9 mouse cellular contexts compared by ENCODE assay signal in genomic region chr12:88984375-88984774, GRCm38 (mm10).
DNase-seq lines count a peak whose midpoint lies in the region; ATAC-seq lines count a peak whose summit lies in the region.
"Had no signal": no experiment of that assay in that cellular context is flagged by ENCODE, and none has a peak within 500 bp of the region (broad histone marks: within the 10 kb centered on the region; RNA-seq: fewer than 3 reads in every experiment).

No protein-coding gene starts in this region.

- no peaks in the 10 kb centered on the region for H3K36me3 ChIP-seq in embryonic facial prominence, embryonic 12.5 days
- no peaks in the 10 kb centered on the region for H3K36me3 ChIP-seq in hindbrain, embryonic 16.5 days (ENCODE audit: control insufficient read depth, insufficient read depth, low read length)
- H3K36me3 ChIP-seq: limb, embryonic 15.5 days had no signal

- no peak overlapping the region for H3K9ac ChIP-seq in embryonic facial prominence, embryonic 12.5 days
- no peak overlapping the region; the same call in 1 of the 2 replicates for H3K9ac ChIP-seq in hindbrain, embryonic 16.5 days (ENCODE audit: low read depth, low read length)
- H3K9ac ChIP-seq: limb, embryonic 15.5 days had no signal

- no peak overlapping the region for H3K4me2 ChIP-seq in embryonic facial prominence, embryonic 12.5 days (replicated peaks)
- peak overlapping the region; percentile 24; the same call in 1 of the 2 replicates for H3K4me2 ChIP-seq in hindbrain, embryonic 16.5 days (ENCODE audit: low read length)
- H3K4me2 ChIP-seq: limb, embryonic 15.5 days had no signal

- ATAC-seq in embryonic facial prominence, embryonic 12.5 days (ENCODE audit: insufficient number of reproducible peaks, insufficient read depth, low FRiP score, low TSS enrichment), result peak; percentile 39; the same call in 1 of the 2 replicates
- ATAC-seq in hindbrain, embryonic 16.5 days, result peak; percentile 38; the same call in 1 of the 2 replicates
- peak; percentile 64 for ATAC-seq in megakaryocyte progenitor cell, adult 5-6 weeks (replicated peaks; ENCODE audit: poor library complexity)
- ATAC-seq in frontal cortex, adult (ENCODE audit: low TSS enrichment), result no peak

- no peak overlapping the region for H3K4me3 ChIP-seq in embryonic facial prominence, embryonic 12.5 days
- H3K4me3 ChIP-seq in hindbrain, embryonic 16.5 days (ENCODE audit: low read length), result no peak overlapping the region
- H3K4me3 ChIP-seq: limb, embryonic 15.5 days had no signal

- no peaks in the 10 kb centered on the region for H3K27me3 ChIP-seq in embryonic facial prominence, embryonic 12.5 days
- H3K27me3 ChIP-seq in hindbrain, embryonic 16.5 days (replicated peaks; ENCODE audit: control insufficient read depth, insufficient read depth, low read length), result no peaks in the 10 kb centered on the region
- H3K27me3 ChIP-seq: limb, embryonic 15.5 days had no signal

- no peak overlapping the region for H3K27ac ChIP-seq in embryonic facial prominence, embryonic 12.5 days
- peak overlapping the region; percentile 41; the same call in 1 of the 2 replicates for H3K27ac ChIP-seq in hindbrain, embryonic 16.5 days (ENCODE audit: low read depth, low read length)
- H3K27ac ChIP-seq: limb, embryonic 15.5 days had no signal

- DNase-seq in c-Kit-positive CD71-negative TER-119-negative erythroid progenitor cells, embryonic 14.5 days (ENCODE audit: low read depth), result peak; percentile 49
- no peak for DNase-seq in urinary bladder, postnatal 25 days (ENCODE audit: low spot score)
- no peak for DNase-seq in adipocyte (ENCODE audit: low spot score)
- no peak for DNase-seq in gastrocnemius, postnatal 10 days

- WGBS in embryonic facial prominence, embryonic 12.5 days, result 11% methylated on average over 8 of the region's 8 CpGs
- 6% methylated on average over 8 of the region's 8 CpGs for WGBS in hindbrain, embryonic 16.5 days

- H3K4me1 ChIP-seq in embryonic facial prominence, embryonic 12.5 days, result peaks cover 10% of the 10 kb centered on the region; the same call in 1 of the 2 replicates
- H3K4me1 ChIP-seq in hindbrain, embryonic 16.5 days (ENCODE audit: control insufficient read depth, insufficient read depth, low read depth, low read length), result peaks cover 11% of the 10 kb centered on the region

- no peaks in the 10 kb centered on the region for H3K9me3 ChIP-seq in embryonic facial prominence, embryonic 12.5 days
- H3K9me3 ChIP-seq in hindbrain, embryonic 16.5 days (ENCODE audit: control insufficient read depth, low read length), result no peaks in the 10 kb centered on the region
- H3K9me3 ChIP-seq: limb, embryonic 15.5 days had no signal
